Mouse (Mus musculus) fat pad, adult 2 months (tissue): ENCODE data around the gene Gramd4.

ENCODE experiments used
- DNase-seq: peaks from one replicate; pipeline ENCODE4 v3.0.0-alpha.2; 2011; ENCODE audit warnings: low read depth, low spot score; ENCODE audit errors: extremely low read depth

Gramd4 gene

DNA sequence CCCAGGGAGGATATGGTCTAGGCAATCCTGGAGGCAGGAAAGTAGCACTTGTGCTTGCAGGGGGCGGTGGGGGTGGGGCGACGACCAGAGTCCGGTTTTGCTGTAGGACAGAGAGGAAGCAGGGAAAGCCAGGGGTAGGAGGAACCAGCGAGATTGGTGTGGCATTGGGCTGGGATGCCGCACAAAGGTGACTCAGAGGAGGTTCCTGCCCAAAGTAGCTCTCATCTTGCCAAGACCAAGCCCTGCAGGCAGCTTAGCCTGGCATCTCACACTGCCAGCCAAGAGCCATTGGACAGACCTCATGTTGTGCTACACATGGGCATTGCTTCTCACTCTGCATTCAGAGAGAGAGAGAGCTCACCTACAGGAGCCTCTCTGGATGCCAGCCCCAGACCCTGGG, at the start of gene Gramd4:
Gene Gramd4 (plus strand): TSS at position 283 of the 400 bp plus-strand sequence.
- peak; percentile 88 for DNase-seq

DNA sequence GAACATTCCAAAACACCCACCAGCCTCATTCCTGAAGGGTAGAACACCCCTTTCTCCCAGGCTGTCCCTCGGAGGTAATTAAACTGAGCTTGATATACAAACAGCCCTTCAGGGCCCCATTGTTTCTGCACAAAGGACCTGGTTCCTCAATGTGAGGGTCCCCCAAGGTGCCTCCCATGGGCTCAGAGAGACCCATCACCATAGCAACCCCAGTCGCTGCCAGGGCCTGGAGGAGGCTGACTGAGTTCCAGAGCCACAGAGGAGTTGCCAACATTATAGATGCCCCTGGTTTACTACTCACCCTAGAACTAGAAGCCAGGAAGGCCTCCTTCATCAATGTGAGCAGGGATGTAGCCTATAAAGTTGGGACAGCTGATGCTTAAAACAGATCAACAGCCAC, 44.4 kb upstream of the Gramd4 start:
- DNase-seq, result no peak

DNA sequence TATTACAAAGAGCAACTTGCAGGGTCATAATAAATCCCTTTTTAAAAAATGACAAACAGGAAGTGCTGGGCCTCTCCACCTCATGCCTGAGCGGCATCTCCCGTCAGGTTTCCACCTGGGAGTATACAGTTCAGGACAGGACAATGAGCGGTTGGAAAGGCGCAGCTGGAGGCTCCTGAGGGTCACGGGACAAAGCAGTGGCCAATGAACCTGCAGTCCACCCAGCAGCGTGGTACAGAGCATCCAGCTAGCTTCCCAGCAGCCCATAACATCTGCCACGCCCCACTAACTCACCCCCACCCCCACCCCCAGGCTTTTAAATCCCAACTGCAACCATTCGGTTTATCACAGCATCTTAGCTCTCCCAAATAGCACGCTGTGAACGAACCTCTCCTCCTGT, 43.8 kb upstream of the Gramd4 start:
- DNase-seq, result no peak

DNA sequence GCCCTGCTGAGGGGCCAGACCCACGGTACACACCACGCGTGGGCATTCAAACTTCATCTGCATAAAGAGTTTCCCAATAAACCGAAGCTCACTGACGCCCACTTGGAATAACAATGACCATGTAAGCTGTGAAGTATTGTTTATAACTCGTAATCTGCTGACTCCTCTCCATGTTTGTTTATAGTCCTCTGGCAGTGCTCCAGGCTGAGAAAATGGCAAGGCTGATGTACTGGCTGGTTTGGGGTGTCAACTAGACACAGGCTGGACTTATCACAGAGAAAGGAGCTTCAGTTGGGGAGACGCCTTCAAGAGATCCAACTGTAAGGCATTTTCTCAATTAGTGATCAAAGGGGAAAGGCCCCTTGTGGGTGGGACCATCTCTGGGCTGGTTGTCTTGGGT, 42.5 kb upstream of the Gramd4 start:
- DNase-seq, result no peak

DNA sequence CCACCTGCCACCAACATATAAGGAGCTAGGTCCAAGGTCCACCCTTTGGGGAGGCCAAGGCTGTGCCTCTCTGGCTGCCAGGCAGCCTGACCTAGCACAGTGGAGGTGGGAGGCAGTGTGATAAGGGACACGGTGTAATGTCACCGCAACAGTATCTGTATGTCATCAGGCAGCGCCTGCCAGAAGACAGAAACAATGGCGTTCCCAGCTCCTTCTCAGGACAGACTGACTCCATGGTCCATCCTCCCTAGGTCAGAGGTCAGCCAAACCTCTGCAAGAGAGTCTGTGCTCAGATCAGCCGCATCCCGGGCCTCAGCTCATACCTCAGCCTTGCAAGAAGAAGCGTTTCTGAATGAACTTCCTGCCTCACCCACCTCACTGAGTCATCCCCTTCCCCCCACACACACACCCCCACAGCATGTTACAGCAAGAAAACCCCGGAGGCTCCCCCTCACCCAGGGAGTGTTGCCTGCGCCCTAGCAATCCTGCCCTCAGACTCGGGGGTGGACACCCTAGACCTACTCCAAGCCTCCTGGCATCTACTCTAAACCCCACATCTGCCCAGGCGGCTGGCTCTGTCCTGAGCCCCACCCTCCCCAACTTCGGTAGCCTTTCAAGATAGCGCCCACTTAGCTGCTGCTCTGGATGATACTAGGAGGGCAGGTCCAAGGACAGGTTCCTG, 41.5 kb upstream of the Gramd4 start:
- DNase-seq, result no peak

DNA sequence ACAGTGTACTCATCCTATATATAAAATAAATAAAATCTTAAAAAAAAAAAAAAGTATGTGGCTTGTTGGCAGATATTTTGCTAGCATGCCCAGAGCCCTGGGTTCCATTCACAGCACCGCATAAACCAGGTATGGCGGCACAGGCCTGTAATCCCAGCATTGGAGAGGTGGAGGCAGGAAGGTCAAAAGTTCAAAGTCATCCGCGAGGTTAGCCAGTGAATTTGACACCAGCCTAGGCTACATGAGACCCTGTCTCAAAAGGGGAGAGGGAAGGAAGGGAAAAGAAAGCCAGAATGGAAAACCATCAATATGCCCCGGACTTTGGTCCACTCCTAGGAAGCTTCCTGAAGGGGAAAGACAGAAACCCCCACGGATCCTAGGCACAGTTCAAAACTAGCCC, 40.2 kb upstream of the Gramd4 start:
- DNase-seq, result no peak

DNA sequence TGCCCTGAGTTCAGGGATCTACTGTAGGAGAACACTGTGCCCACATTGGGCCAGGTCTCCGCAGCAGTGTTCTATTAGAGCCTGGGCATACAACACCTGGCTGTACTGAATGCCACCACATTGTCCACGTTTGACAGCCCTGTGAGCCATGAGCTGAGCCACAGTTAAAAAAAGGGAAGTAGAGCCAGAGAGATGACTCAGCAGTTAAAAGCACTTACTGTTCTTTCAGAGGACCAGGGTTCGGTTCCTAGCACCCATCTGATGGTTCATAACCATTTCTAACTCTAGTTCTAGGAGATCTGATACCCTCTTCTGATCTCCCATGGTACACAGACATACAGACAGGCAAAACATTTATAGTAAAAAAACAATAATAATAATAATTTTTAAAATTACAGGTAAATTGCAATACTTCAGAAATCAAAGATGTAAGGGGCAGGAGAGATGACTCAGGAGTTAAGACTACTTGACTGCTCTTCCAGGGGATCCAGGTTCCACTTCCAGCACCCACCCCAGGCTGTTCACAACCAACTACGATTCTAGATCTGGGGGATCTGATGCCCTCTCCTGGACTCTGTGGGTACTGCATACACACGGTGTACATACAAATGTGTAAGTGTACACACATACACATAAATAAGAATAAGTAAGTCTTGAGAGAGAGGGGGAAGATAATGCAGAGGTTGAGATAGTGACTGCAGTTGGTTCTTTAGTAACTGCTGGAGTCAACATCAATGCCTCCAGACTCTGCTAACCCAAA, 38.6 kb upstream of the Gramd4 start:
- DNase-seq, result no peak

DNA sequence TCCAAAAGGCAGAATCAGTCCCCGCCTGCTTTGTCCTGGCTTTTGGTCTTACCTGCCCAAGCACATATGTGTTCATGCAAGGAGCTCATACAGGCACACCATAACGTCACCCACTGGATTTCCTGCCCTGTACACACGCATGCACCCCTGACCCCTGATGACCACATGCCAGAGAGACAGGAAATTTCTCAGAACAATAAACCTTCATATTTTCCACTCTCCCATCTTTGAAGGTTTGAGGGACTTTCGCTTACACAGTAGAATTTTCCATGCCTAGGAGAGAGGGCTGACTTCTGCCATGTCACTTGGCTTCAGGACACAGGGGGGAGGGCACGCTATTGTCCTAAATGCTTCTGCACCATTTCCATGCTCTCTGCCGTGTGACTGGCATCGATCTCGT, 37.5 kb upstream of the Gramd4 start:
- no peak for DNase-seq

DNA sequence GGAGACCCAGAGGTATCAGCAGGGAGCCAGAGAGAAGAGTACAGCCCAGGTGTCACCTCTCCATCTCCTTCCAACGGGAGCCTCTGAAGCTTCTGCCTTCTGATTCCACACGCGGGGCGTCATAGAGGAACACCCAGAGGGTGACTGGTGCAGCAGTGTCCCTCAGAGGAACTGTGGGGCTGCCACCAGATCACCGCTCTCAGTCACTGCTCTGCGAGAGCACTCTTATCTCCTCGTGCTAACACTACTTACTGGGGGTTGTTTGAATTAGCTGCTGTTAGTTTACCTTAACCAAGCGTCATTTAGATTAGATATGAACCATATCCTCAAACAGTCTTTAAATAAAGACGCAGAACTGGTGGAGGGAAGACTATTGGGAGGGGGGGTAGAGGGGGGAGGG, 36.2 kb upstream of the Gramd4 start:
- DNase-seq, result no peak

DNA sequence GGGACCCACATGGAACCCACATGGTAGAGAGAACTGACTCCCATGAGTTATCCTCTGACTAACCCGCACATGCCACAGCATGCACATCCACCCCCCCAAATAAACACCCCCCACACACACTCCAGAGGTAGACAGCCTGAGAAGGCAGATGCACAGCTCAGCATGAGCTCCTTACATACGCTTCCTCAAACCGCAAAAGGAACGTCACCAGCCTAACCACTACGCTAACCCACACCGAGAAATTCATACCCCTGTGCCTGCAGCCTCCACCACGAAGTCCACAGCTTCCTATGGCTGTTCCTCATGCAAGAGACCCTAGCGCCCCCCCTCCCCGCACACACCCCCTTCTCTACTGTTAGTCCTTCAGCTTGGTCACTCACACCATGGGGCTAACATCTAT, 35.5 kb upstream of the Gramd4 start:
- DNase-seq, result no peak

DNA sequence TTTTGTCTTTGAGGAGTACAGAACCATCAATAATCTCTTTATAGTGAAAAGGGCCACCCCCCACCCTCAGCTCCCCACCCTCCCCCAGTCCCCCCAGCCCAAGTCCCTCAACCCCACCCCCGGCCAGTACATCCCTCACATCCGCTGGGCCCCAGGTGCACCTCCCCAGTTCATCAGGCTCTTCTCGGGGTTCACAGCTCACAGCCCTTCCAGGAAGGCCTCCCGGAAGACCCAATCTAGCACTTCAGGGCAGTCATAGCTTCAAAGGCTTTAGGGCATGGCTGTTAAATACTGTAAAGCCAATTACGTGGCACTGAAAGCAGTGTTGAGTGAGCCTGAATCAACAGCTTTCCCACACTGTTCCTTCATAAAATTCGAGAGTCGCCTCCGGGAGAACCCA, 29.6 kb upstream of the Gramd4 start:
- no peak for DNase-seq

DNA sequence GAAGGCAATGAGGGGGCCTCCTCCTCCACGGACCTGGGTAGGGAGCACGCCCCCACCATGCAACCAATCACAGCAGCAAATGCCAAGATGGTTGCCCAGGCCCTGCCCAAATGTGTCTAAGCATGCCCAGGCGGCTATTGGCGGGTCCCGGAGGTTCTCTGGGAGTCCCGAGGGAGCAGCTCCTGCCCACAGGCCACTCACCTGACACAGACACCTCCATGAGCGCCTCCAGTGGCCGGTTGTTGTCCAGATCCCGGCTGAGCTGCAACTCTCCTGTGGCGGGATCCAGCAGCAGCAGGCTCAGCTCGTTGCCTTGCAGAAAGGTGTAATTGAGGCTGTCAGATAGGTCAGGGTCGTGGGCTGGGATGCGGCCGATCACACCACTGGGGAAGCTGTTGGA, 27.5 kb upstream of the Gramd4 start:
- no peak for DNase-seq

DNA sequence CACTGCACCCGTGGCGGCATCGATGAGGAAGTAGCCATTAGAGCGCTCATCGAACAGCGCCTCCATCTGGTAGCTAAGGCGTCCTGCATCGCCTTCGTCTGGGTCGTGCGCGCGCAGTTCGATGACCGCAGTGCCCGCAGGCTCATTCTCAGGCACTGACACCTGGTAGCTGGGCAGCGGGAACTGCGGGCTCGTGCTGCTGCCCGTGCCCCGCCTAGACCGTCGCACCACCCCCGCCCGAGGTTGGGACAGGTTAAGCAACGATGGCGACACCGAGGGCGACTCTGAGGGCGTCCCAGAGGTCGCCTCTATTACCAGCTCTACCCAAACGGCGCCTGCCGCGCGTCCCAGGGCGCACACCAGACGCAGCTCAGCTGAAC, 24.7 kb upstream of the Gramd4 start:
- no peak for DNase-seq

DNA sequence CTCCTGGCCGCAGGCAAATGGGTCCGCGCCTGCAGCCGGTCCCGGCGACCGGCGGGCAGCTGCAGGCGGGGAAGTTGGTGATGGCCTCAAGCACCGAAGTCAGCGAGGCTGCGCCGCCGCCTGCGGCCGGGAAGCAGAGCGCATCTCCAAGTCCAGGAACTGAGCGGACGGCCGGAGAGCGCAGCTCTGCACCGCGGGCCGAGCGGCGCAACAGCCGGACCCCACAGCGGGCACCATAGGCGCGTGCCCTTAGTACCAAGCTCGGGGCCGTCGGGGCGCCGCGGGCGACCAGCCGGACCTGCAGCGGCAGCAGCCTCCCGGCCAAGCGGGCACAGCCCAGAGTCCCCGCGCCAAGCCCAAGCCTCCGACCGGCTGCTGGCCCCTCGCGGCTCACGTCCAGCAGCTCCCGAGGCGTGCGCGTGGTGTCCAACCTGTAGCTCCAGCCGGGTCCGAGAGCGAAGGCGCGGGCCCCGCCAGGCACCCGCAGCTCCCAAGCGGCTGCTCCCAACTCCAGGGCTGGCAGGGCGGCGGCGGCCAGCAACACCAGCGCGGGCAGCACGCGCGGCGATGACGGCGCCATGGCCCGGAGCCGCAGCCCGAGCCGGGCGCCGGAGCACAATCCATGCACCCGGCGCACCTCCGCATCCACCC, 24.2 kb upstream of the Gramd4 start, which contains the start of gene Celsr1:
Gene Celsr1 (minus strand): TSS at position 587 of the 651 bp plus-strand sequence.
- DNase-seq, result no peak

DNA sequence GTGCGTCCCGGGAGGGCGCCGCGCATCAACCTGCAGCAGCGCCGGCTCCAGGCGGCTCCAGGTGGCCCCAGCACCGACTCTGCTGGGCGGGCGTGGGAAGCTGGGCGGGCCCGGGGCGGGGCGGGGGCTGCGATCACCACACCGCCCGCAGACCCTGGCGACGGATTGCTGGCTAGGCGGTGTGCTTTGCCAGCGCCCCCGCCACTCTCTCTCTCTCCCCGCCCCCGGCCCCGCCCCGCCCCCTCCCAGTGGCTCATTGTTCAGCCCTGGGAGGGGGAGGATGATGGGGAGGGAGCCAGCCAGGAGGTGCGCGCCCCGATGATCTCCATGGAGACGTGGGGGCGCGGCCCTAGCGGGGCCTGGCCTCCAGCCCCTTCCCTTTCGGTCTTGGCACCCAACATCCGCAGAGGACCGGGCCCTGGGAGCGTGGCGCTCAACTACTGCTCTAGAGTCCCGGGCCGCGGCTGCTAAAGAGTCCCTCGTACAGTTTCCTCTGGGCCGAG, 23.4 kb upstream of the Gramd4 start:
- no peak for DNase-seq

DNA sequence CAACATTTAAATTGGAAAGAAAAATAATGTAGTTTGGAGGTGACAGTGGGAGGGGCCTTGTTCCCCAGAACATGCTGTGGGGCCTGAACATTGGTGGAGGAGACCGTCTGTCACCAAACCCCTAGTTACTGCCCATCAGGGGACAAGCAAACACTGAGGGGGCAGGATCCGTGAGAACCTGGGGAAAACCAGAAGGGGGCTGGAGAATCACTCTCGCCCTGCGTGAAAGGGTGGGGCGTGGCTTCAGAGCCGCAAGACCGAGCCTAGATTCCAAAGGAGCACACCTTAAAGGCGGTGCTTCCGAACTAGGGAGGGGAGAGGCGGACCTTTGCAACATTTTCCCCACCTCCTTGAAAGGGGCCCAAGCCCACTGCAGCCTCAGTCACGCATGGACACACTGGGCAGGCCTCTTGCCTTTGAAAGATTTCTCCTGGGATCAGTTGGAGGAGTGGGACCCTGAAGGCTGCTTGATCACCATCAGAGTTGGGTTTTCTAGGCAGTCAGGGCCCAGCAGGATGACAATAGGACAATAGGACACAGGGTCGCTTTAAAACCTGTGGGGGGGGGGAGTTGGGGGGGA, 22.6 kb upstream of the Gramd4 start:
- DNase-seq, result no peak

DNA sequence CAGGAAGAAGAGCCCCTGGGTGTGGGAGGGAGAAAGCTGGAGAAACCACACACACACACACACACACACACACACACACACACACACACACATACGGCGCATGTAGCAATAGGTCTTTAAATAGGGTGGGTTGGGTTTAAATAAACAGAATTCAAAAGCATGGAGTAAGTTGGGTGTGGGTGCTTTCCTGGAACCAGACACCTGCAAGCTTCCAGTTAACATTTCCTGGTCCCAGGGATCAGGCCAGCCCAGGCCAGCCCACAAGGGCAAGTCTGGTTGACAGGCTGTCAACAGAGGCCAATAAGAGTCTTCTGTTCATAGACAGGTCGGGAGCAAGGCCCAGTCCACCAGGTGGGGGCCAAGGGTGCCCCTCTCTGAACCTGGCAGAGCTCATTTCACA, 21.6 kb upstream of the Gramd4 start:
- DNase-seq, result no peak

DNA sequence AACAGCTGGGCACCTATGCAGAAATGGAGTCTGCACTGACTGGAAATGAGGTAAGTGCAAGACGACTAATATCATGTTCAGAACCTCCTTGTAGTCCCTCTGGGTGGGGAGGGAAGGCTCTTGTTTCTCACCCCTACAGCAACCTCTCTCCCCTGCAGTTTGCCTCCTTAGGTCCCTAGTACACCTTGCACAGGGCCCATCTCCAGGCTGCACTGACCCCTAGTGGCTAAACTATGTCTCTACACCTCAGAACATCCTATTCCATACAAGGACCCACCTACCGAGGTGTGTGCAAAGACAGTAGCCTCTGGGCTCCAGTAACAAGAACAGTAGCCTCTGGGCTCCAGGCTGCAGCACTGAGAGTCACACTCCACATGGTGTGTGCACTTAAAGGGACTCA, 18.7 kb upstream of the Gramd4 start:
- no peak for DNase-seq

DNA sequence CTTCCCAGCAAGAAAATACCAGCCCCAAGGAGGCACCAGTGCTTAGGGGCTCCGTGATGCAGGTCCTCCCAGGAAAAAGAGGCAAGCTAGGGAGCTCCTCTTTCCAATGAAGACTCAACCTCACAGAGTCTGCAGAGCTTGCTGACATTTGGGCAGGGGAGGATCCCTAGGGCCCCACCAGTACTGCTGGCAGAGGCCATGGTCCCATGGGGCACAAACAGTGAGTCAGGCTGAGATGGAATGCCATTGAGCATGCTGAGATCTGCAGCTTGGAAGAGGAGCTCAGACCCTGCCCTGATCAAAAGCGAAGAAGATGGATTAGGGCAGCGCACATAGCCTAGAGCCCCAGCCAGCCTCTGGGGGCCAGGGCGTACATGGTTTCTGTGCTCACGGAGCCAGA, 16.1 kb upstream of the Gramd4 start:
- DNase-seq, result no peak

DNA sequence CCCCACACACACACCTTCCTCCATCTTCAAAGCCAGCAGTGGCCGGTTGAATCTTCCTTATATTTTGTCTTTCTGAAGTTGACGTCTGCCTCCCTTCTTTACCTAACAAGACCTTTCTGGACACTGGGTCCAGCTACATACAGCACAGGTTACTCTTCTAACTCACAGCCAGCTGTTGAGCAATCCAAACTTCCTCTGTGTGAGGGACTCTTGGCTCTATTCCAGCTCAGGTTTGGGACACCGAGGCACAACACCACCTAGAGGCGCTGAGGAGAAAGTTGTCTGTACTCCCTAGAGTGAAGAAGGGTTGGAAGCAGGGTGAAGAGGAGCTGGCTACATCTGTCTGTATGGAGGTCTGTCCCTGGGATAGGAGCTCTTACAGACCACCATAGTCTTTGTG, 15.1 kb upstream of the Gramd4 start:
- no peak for DNase-seq

DNA sequence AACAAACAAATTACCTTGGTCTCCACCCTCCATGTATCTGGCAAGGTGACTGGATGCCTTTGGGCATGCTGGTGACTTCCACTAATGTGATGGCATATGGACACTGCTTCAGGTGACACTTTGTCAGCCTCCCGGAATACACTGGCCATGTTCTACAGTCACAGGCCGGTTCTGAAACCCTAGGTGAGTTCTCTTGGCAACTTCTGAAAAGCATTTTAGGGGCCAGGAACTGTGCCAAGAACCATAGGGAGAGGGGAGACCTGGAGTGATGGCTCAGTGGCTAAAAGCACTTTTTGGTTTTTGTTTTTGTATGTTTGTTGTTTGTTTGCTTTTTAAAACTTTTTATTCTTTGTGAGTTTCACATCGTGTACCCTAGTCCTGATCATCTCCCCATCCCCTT, 8.0 kb upstream of the Gramd4 start:
- no peak for DNase-seq
